In the genomic region with DNA sequence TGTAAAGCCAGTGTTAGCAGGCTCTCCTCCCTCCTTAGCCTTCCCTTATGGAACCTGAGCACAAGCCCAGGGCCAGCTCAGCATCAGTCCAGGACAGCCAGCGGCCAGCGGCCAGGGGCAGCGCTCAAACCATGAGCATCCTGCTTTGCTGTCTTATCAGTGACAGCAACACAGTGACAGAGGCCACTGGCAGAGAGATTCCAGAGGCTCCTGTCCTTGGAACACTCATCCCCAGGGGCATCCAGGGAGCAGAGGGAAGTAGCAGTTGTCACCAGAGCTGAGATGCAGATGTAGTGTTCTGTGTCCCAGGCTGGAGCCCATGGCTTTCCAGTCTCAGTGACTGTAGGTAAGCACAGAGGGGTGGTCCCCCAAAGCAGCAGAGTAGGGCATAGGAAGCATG, we compare ENCODE assay signal across 15 mouse cellular contexts. TPM values are rescaled to one million over a fixed set of nuclear protein-coding genes. Genes with fewer than 3 reads are reported as not detected.
A peak's percentile ranks its signal among the peaks of the same experiment; 100 is the strongest.
DNase-seq lines count a peak whose midpoint lies in the region; ATAC-seq and TF ChIP-seq lines count a peak whose summit lies in the region.
"Had no signal": no experiment of that assay in that cellular context is flagged by ENCODE, and none has a peak within 500 bp of the region (broad histone marks: within the 10 kb centered on the region; RNA-seq: fewer than 3 reads in every experiment).

No protein-coding gene starts in this region.

- no peak overlapping the region for H3K4me3 ChIP-seq in heart, embryonic 16.5 days (ENCODE audit: low read length)
- H3K4me3 ChIP-seq in hindbrain, postnatal 0 days (ENCODE audit: low read length): no peak overlapping the region
- H3K4me3 ChIP-seq: limb, embryonic 15.5 days; neural tube, embryonic 12.5 days had no signal

- H3K4me1 ChIP-seq in heart, embryonic 16.5 days (ENCODE audit: control insufficient read depth, insufficient read depth, low read length): peaks cover 30% of the 10 kb centered on the region
- peaks cover 25% of the 10 kb centered on the region for H3K4me1 ChIP-seq in hindbrain, postnatal 0 days (ENCODE audit: insufficient read depth, low read length)

- H3K27ac ChIP-seq in heart, embryonic 16.5 days (ENCODE audit: low read length): 0 out of 2 replicates have a peak overlapping the region, but pooled peaks have one; percentile 9
- peak overlapping the region; percentile 73 for H3K27ac ChIP-seq in hindbrain, postnatal 0 days
- H3K27ac ChIP-seq: limb, embryonic 15.5 days; neural tube, embryonic 12.5 days had no signal

- no peak for DNase-seq in heart, adult 8-10 months (ENCODE audit: low spot score)
- peak; percentile 39 to 73 for DNase-seq in adrenal gland, adult (ENCODE audit: inconsistent age in 2 of 2, low spot score in 1 of 2)
- DNase-seq in adrenal gland, postnatal 25 days: peak; percentile 25
- no peak for DNase-seq in hindbrain, postnatal 0 days (ENCODE audit: low spot score)
- no peak for DNase-seq in cerebellum, postnatal 4 days (ENCODE audit: low spot score in 2 of 2)
- DNase-seq in cerebellum, adult 11 months: no peak
- DNase-seq in testis, postnatal 14 days (ENCODE audit: low spot score): no peak
- DNase-seq: cerebellum, adult 2 months; lung, embryonic 14.5 days; right cerebral cortex, postnatal 25 days had no signal

- H3K9me3 ChIP-seq in heart, embryonic 16.5 days (replicated peaks; ENCODE audit: control insufficient read depth, low read length): no peaks in the 10 kb centered on the region
- H3K9me3 ChIP-seq in hindbrain, postnatal 0 days (ENCODE audit: low read length): no peaks in the 10 kb centered on the region
- H3K9me3 ChIP-seq: limb, embryonic 15.5 days; megakaryocyte, embryonic 14.5 days; neural tube, embryonic 12.5 days had no signal

- H3K4me2 ChIP-seq in heart, embryonic 16.5 days (ENCODE audit: low read depth, low read length): no peak overlapping the region
- H3K4me2 ChIP-seq in hindbrain, postnatal 0 days (ENCODE audit: low read depth, low read length): no peak overlapping the region
- H3K4me2 ChIP-seq: limb, embryonic 15.5 days; lung, embryonic 14.5 days; neural tube, embryonic 12.5 days had no signal

- WGBS in heart, embryonic 16.5 days: 26% methylated on average over 3 of the region's 3 CpGs
- WGBS in hindbrain, postnatal 0 days: 77% methylated on average over 3 of the region's 3 CpGs

- no peaks in the 10 kb centered on the region; the same call in 1 of the 2 replicates for H3K27me3 ChIP-seq in heart, embryonic 16.5 days (ENCODE audit: control insufficient read depth, insufficient read depth, low read length)
- H3K27me3 ChIP-seq in hindbrain, postnatal 0 days (ENCODE audit: insufficient read depth, low read length): no peaks in the 10 kb centered on the region
- H3K27me3 ChIP-seq: limb, embryonic 15.5 days; neural tube, embryonic 12.5 days had no signal

- no peak for TF ChIP-seq CTCF in hindbrain, postnatal 0 days (IDR thresholded peaks at IDR 0.05; ENCODE audit: low read depth)

- H3K9ac ChIP-seq in heart, embryonic 16.5 days (ENCODE audit: low read length): no peak overlapping the region
- no peak overlapping the region for H3K9ac ChIP-seq in hindbrain, postnatal 0 days (replicated peaks; ENCODE audit: low read length)
- H3K9ac ChIP-seq: limb, embryonic 15.5 days; lung, embryonic 14.5 days; neural tube, embryonic 12.5 days had no signal

- no peaks in the 10 kb centered on the region for H3K36me3 ChIP-seq in heart, embryonic 16.5 days (ENCODE audit: control insufficient read depth, insufficient read depth)
- no peaks in the 10 kb centered on the region for H3K36me3 ChIP-seq in hindbrain, postnatal 0 days (ENCODE audit: insufficient read depth, low read length)
- H3K36me3 ChIP-seq: limb, embryonic 15.5 days; neural tube, embryonic 12.5 days had no signal

- ATAC-seq in heart, embryonic 16.5 days (replicated peaks; ENCODE audit: extremely low read depth, insufficient read depth, low FRiP score): 0 out of 2 replicates have a peak, but pooled peaks have one; percentile 10
- ATAC-seq in hindbrain, postnatal 0 days: no peak
- ATAC-seq: CD4-positive, CD25-positive, alpha-beta regulatory T cell, adult 4 months had no signal

RNA-seq across cellular contexts. Expression of a gene that starts 32.5 kb away (rescaled TPM):
- polyA plus RNA-seq in heart, embryonic 16.5 days (2015; fragmentation: Nextera tagmentation; extraction: Ambion mirVana): 3.0 and 3.3 TPM in 2 replicates
- 1 to 10 TPM; 3.6 to 5.1 (median 4.4) TPM for total RNA-seq in heart, adult 8-10 months (2022)
- total RNA-seq in adrenal gland, postnatal 25 days (2021): 49.1 and 57.1 TPM in 2 replicates
- 60.4 and 67.5 TPM in 2 replicates for total RNA-seq in hindbrain, postnatal 0 days (2014; rRNA removed)
- 1.7 and 2.1 TPM in 2 replicates for polyA plus RNA-seq in hindbrain, postnatal 0 days (2015; fragmentation: Nextera tagmentation; extraction: Ambion mirVana)

Comparison
In these comparisons a context has a peak if more than half of its experiments do, and no peak if none do; other contexts are left out.
1. DNase-seq: peak in adrenal gland, adult (2 of 2) and adrenal gland, postnatal 25 days (single experiment); none in heart, adult 8-10 months (single experiment), hindbrain, postnatal 0 days (single experiment), cerebellum, postnatal 4 days (0 of 2), cerebellum, adult 11 months (single experiment) and testis, postnatal 14 days (single experiment).